Mouse (Mus musculus) thymus, adult 2 months (tissue): Measurements from ENCODE around the gene Acbd4. TPM values are rescaled to one million over a fixed set of nuclear protein-coding genes. Genes with fewer than 3 reads are reported as not detected.

ENCODE experiments used
- DNase-seq: peaks from one replicate; pipeline ENCODE4 v3.0.0; 2021
- H3K27ac ChIP-seq: fragments of 200-500 bp; 2 replicates; pipeline ENCODE4 v1.5.1; 2012; ENCODE audit warnings: low read length, control low read depth; ENCODE audit not compliant: control insufficient read depth, insufficient read depth
- H3K27me3 ChIP-seq: fragments of 200-500 bp; 2 replicates; pipeline ENCODE4 v1.6.1; 2012; ENCODE audit warnings: mild to moderate bottlenecking, low read length, moderate library complexity, mixed read lengths; ENCODE audit not compliant: control insufficient read depth, insufficient read depth
- H3K36me3 ChIP-seq: fragments of 200-500 bp; 2 replicates; pipeline ENCODE4 v1.6.1; 2012; ENCODE audit warnings: mild to moderate bottlenecking, low read length, moderate library complexity; ENCODE audit not compliant: control insufficient read depth, insufficient read depth
- H3K4me1 ChIP-seq: fragments of 200-500 bp; replicated peaks from 2 replicates; pipeline ENCODE4 v1.6.1; 2012; ENCODE audit warnings: low read length; ENCODE audit not compliant: control insufficient read depth, insufficient read depth
- H3K4me3 ChIP-seq: fragments of 200-500 bp; 2 replicates; pipeline ENCODE4 v1.5.1; 2012; ENCODE audit warnings: mild to moderate bottlenecking, low read length, control low read depth, moderate library complexity; ENCODE audit not compliant: control insufficient read depth, insufficient read depth
- CTCF ChIP-seq: fragments of 200-500 bp; IDR thresholded peaks from 2 replicates; pipeline ENCODE4 v1.5.1; 2012; ENCODE audit warnings: mild to moderate bottlenecking, control low read depth, low read length, moderate library complexity, borderline replicate concordance; ENCODE audit not compliant: control insufficient read depth, poor library complexity, insufficient read depth; ENCODE audit errors: extremely low read depth
- POLR2A ChIP-seq: fragments of 200-500 bp; IDR thresholded peaks from 2 replicates; pipeline ENCODE4 v1.6.1; 2012; ENCODE audit warnings: mild to moderate bottlenecking, low read length, control low read depth, moderate library complexity; ENCODE audit not compliant: control insufficient read depth, poor library complexity, insufficient read depth; ENCODE audit errors: extremely low read depth
- WGBS: fragments of 180-500 bp; shearing (Covaris S2); methylation state at CpG from one replicate; pipeline ENCODE4 v1.1.7; 2018; 5-methylcytosine and 5-hydroxymethylcytosine counted together
- polyA plus RNA-seq: library from polyadenylated mRNA; depleted of rRNA; stranded (reverse); fragments of >200 nt; gene quantifications from 2 replicates; pipeline ENCODE4 v1.2.3, GENCODE M21; 2012; rRNA removed

Acbd4 gene
- polyA plus RNA-seq, 1 experiment: 29.5 TPM

DNA sequence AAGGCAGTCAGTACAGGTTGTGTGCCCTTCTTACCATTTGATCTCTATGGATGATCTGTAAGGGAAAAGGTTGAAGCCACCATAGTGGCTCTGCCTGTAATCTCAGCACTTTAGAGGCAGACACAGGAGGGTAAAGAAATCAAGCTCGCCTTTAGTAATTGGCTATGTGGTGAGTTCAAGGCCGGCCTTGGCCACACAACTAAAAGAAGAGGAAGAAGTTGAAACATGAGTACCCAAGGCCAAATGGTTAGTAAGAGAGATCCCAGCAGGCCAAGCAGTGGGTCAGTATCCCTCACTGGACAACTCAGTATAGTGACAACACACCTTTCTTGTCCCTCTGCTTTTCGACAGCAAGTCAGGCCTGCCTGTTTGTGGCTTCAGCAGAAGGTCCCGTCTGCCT lies 48.3 kb downstream of the Acbd4 start:
- H3K27ac ChIP-seq: no peak overlapping the region
- H3K4me1 ChIP-seq: no peaks in the 10 kb centered on the region
- H3K4me3 ChIP-seq: no peak overlapping the region
- H3K36me3 ChIP-seq: no peaks in the 10 kb centered on the region
- WGBS: 95% methylated on average over 4 of the region's 4 CpGs
- no peak for DNase-seq
- H3K27me3 ChIP-seq: no peaks in the 10 kb centered on the region
- no peak for TF ChIP-seq POLR2A
- no peak for TF ChIP-seq CTCF

DNA sequence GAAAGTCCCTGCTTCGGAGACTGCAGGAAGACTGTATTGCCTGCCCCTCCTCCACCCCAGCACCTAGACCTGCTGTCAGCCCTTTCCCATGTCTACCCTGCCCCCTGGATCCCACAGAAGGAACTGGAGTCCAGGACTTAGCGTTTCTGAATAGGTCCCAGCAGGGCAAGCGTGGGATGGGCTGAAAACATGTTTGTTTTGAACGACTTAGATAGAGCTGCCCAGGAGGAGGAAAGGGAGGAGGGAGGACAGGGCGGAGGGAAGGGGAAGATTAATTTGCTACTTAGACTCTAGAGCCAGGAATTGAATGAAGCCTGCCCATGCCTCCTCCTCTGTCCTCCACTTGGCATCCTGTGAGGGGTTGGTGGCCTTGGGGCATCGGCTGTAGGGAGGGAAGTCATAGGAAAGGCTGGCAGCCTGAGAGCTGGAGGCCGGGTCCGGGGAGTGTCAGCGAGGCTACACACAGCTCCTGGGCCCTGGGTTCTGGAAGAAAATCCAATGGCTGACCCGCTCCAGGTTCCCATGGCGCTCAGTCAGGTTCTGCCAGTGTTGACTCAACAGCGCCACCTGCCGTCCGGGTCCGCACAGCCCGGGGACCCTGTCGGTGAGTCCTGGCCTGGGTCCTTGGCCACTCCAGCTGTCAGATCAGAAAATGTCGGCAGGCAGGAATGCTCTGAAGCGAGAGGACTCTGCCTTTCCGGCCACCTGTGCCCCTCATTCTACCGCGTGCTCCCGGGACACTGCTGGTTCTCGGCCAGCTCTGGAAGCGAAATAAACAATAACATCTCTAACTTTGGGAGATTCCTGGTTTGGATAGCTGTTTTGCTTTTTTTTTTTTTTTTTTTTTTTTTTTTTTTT lies 57.4 kb downstream of the Acbd4 start:
- DNase-seq: peak; percentile 93
- Histone ChIP-seq H3K4me1 (peaks cover 9% of the 10 kb centered on the region), H3K27me3 (no peaks in the 10 kb centered on the region), H3K27ac (no peak overlapping the region), H3K36me3 (no peaks in the 10 kb centered on the region), H3K4me3 (peak overlapping the region; percentile 14; the same call in 1 of the 2 replicates)
- TF ChIP-seq POLR2A (no peak), CTCF (peak; percentile 98)
- 11% methylated on average over 25 of the region's 25 CpGs for WGBS

- no peak overlapping the region for H3K27ac ChIP-seq
- no peaks in the 10 kb centered on the region for H3K27me3 ChIP-seq
- 96% methylated on average over 11 of the region's 11 CpGs for WGBS
- H3K4me1 ChIP-seq: peaks cover 9% of the 10 kb centered on the region
- H3K4me3 ChIP-seq: no peak overlapping the region
- TF ChIP-seq POLR2A (no peak), CTCF (no peak)
- no peak for DNase-seq
- H3K36me3 ChIP-seq: no peaks in the 10 kb centered on the region
Measured at GRCm38 (mm10) chr11:103160738-103161137, 59.3 kb downstream of the Acbd4 start.

DNA sequence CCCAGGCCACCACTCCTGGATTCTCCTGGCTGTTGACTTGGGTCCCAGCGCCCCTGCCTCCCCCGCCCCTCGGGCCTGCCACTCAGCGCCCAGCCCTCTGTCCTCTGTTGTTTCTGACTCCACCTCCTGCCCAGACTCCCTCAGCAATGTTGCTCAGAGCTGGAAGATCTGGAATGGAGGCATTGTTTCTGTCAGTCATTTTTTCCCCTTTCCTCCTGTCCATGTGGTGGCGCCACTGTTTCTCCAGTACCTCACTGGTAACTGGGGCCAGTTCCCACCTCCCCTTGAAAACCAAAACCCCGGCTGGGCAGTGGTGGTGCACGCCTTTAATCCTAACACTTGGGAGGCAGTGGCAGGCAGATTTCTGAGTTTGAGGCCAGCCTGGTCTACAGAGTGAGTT lies 60.0 kb downstream of the Acbd4 start:
- 91% methylated on average over 7 of the region's 7 CpGs for WGBS
- peak; percentile 29 for DNase-seq
- H3K4me3 ChIP-seq: no peak overlapping the region
- H3K27ac ChIP-seq: no peak overlapping the region
- H3K36me3 ChIP-seq: no peaks in the 10 kb centered on the region
- H3K4me1 ChIP-seq: peaks cover 9% of the 10 kb centered on the region
- no peak for TF ChIP-seq CTCF
- no peak for TF ChIP-seq POLR2A
- no peaks in the 10 kb centered on the region for H3K27me3 ChIP-seq

Other genes with a start within 250 kb of the Acbd4 start
- 215 and 245 TPM in 2 replicates for gene Eftud2, start 220.7 kb upstream of the Acbd4 start, polyA plus RNA-seq
- 0.28 TPM in 1 of 2 replicates, not detected in the other for gene Ccdc103, start 220.5 kb upstream of the Acbd4 start, polyA plus RNA-seq
- gene Fam187a, start 216.5 kb upstream of the Acbd4 start, polyA plus RNA-seq: not detected in 2 replicates
- 0.94 and 1.1 TPM in 2 replicates for gene Gfap, start 200.8 kb upstream of the Acbd4 start, polyA plus RNA-seq
- gene Kif18b, start 176.6 kb upstream of the Acbd4 start, polyA plus RNA-seq: 45.1 and 60.0 TPM in 2 replicates
- gene C1ql1, start 155.0 kb upstream of the Acbd4 start, polyA plus RNA-seq: 0.08 and 0.20 TPM in 2 replicates
- 52.5 and 60.8 TPM in 2 replicates for gene Nmt1, start 73.5 kb upstream of the Acbd4 start, polyA plus RNA-seq
- 77.5 and 88.2 TPM in 2 replicates for gene Dcakd, start 73.3 kb upstream of the Acbd4 start, polyA plus RNA-seq
- 3.9 and 5.4 TPM in 2 replicates for gene Plcd3, start within 50 bp of the Acbd4 start, polyA plus RNA-seq
- 18.2 and 18.4 TPM in 2 replicates for gene Hexim1, start 14.5 kb downstream of the Acbd4 start, polyA plus RNA-seq
- 4.9 and 6.9 TPM in 2 replicates for gene Hexim2, start 30.7 kb downstream of the Acbd4 start, polyA plus RNA-seq
- gene Fmnl1, start 69.4 kb downstream of the Acbd4 start, polyA plus RNA-seq: 235 and 264 TPM in 2 replicates
- gene 1700023F06Rik, start 106.9 kb downstream of the Acbd4 start, polyA plus RNA-seq: 0.23 and 0.35 TPM in 2 replicates
- not detected in 2 replicates for gene Spata32, start 116.8 kb downstream of the Acbd4 start, polyA plus RNA-seq
- gene Map3k14, start 165.8 kb downstream of the Acbd4 start, polyA plus RNA-seq: 40.7 and 41.3 TPM in 2 replicates